Mouse (Mus musculus) heart, postnatal 0 days (tissue): ENCODE results near the gene Lcn5.

Experiments used
- CTCF ChIP-seq: IDR thresholded peaks from 2 replicates; pipeline ENCODE4 v1.5.1; 2016; ENCODE audit warnings: antibody characterized with exemption, control low read depth, low read depth
- EP300 ChIP-seq: IDR thresholded peaks from 2 replicates; pipeline ENCODE4 v1.6.1; 2016; ENCODE audit warnings: antibody characterized with exemption, low read depth

DNA sequence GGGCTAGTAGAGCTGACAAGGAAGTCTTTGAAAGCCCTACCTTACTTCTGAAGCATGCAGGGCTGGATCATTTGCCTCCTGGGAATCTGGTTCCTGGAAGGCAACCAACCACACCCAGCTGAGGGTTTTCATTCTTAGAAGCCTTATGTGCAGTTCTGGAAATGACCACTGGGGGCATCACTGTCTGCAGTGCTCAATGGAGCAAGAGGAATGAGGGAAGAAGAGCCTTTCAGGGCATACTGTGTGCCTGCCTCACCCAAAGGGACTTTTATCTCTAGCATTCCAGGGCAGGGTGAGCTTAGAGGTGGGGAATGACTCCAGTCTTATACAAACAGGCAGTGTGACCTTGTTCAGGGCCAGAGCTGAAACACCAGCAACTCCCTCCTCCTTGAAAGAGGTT, 36.9 kb downstream of the Lcn5 start:
- peak; percentile 78 for TF ChIP-seq CTCF
- TF ChIP-seq EP300 = no peak
